Mouse (Mus musculus) stomach, embryonic 14.5 days (tissue): ENCODE results near the gene Myl4. TPM values are rescaled to one million over a fixed set of nuclear protein-coding genes. Genes with fewer than 3 reads are reported as not detected.
"Not testable (repeated sequence)": the region's sequence is repeated elsewhere in the genome, so short reads cannot be mapped to it uniquely, and the experiment has no call there.

ENCODE experiments used
- ATAC-seq: fragments of 200-750 bp; cut with Nextera tagmentation; 2 replicates; pipeline ENCODE4 v1.8.0; 2017; ENCODE audit warnings: low read depth, moderate TSS enrichment; ENCODE audit not compliant: insufficient number of reproducible peaks, insufficient read depth, low FRiP score
- H3K27ac ChIP-seq: fragments of 300-500 bp; sonication (generic); 2 replicates; pipeline ENCODE4 v1.5.1; 2014; ENCODE audit warnings: mild to moderate bottlenecking, low read length, moderate library complexity, mixed read lengths
- H3K27me3 ChIP-seq: fragments of 300-500 bp; sonication (generic); 2 replicates; pipeline ENCODE4 v1.6.1; 2014; ENCODE audit warnings: low read length, control low read depth, mixed read lengths; ENCODE audit not compliant: control insufficient read depth, insufficient read depth
- H3K36me3 ChIP-seq: fragments of 300-500 bp; sonication (generic); 2 replicates; pipeline ENCODE4 v1.6.1; 2014; ENCODE audit warnings: mild to moderate bottlenecking, control low read depth, low read length, moderate library complexity, mixed read lengths; ENCODE audit not compliant: control insufficient read depth, insufficient read depth
- H3K4me1 ChIP-seq: fragments of 300-500 bp; sonication (generic); 2 replicates; pipeline ENCODE4 v1.6.1; 2014; ENCODE audit warnings: low read length, control low read depth, mixed read lengths; ENCODE audit not compliant: control insufficient read depth, insufficient read depth
- H3K4me2 ChIP-seq: fragments of 300-500 bp; sonication (generic); replicated peaks from 2 replicates; pipeline ENCODE4 v1.6.1; 2014; ENCODE audit warnings: low read depth, low read length, control low read depth
- H3K4me3 ChIP-seq: fragments of 300-500 bp; sonication (generic); 2 replicates; pipeline ENCODE4 v1.5.1; 2014; ENCODE audit warnings: low read depth, low read length, control low read depth
- H3K9ac ChIP-seq: fragments of 300-500 bp; sonication (generic); replicated peaks from 2 replicates; pipeline ENCODE4 v1.6.1; 2014; ENCODE audit warnings: low read depth, mild to moderate bottlenecking, control low read depth, low read length, moderate library complexity, mixed read lengths
- H3K9me3 ChIP-seq: fragments of 300-500 bp; sonication (generic); 2 replicates; pipeline ENCODE4 v1.6.1; 2016; ENCODE audit warnings: low read depth, low read length, control low read depth; ENCODE audit not compliant: control insufficient read depth
- WGBS: fragments of 180-500 bp; shearing (Covaris S2); extraction: QIAGEN DNeasy Blood & Tissue Kit; methylation state at CpG from one replicate; pipeline ENCODE4 v1.1.7; 2014; 5-methylcytosine and 5-hydroxymethylcytosine counted together
- polyA plus RNA-seq: library from polyadenylated mRNA; unstranded; fragments of >200 nt; fragmentation: Nextera tagmentation; extraction: Ambion mirVana; gene quantifications from 2 replicates; pipeline ENCODE4 v1.2.1, GENCODE M21; 2014

The Myl4 gene
- polyA plus RNA-seq, 1 experiment from 2014 or later, result 6.7 TPM

DNA sequence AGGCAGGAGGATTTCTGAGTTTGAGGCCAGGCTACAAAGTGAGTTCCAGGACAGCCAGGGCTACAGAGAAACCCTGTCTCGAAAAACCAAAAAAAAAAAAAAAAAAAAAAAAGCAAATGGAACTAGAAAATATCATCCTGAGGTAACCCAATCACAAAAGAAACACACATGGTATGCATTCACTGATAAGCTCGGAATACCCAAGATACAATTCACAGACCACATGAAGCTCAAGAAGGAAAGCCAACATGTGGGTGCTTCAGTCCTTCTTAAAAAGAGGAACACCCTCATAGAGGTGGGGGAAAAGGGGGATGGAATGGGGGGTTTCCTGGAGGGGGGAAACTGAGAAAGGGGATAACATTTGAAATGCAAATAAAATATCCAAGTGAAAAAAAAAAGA is 7.1 kb upstream of the Myl4 start:
- not testable (repeated sequence) for ATAC-seq, H3K27me3 ChIP-seq, H3K4me3 ChIP-seq, H3K4me1 ChIP-seq, H3K36me3 ChIP-seq, H3K27ac ChIP-seq, H3K4me2 ChIP-seq, H3K9ac ChIP-seq, H3K9me3 ChIP-seq
- WGBS, result 89% methylated on average over 2 of the region's 2 CpGs

DNA sequence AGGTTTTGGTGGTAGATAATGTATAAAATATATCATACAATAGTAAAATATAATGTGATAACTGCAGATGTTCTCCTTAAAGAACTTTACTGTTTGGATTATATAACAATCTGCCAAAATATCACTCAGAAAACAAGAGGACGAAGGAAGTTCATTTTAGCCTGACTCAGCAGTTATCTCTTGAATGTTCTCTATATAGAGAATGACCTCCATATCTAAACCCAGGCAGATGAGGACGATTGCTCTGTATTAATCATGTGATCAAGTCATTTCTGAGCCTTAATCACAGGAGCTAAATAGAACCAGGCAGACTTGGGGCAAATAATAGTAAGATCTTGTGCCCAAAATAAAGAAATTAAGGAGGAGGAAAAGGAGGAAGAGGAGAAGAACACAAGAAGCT is 6.0 kb upstream of the Myl4 start:
- Histone ChIP-seq H3K27me3 (no peaks in the 10 kb centered on the region), H3K9ac (no peak overlapping the region), H3K27ac (no peak overlapping the region), H3K4me1 (peaks cover 4% of the 10 kb centered on the region; the same call in 1 of the 2 replicates), H3K4me3 (no peak overlapping the region), H3K9me3 (no peaks in the 10 kb centered on the region), H3K4me2 (no peak overlapping the region), H3K36me3 (no peaks in the 10 kb centered on the region)
- ATAC-seq, result no peak
- WGBS, result 74% methylated on average over 2 of the region's 2 CpGs

DNA sequence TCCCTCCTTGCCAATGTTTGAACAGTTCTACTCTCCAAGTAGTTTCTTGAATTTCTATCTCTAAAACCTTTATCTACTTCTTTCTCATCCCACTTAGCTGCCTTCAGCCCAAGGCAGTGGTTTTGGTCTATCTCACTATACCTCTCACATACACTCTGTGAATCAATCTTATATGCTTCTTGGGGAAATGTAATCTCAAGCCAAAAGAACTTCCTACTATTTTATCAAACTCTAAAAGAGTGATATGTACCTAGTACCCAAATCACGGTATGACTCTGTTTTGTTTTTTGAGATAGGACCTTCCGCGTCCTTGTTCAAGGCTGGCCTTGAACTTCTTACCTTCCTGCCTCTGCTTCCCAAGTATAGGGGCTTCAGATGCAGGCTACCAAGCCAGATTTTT is 3.0 kb upstream of the Myl4 start:
- H3K36me3 ChIP-seq, result no peaks in the 10 kb centered on the region
- WGBS, result 91% methylated on average over 3 of the region's 3 CpGs
- no peak overlapping the region for H3K27ac ChIP-seq
- H3K9me3 ChIP-seq, result no peaks in the 10 kb centered on the region
- H3K9ac ChIP-seq, result no peak overlapping the region
- H3K4me3 ChIP-seq, result no peak overlapping the region
- no peak for ATAC-seq
- H3K4me1 ChIP-seq, result peaks cover 7% of the 10 kb centered on the region; the same call in 1 of the 2 replicates
- no peaks in the 10 kb centered on the region for H3K27me3 ChIP-seq
- H3K4me2 ChIP-seq, result no peak overlapping the region

DNA sequence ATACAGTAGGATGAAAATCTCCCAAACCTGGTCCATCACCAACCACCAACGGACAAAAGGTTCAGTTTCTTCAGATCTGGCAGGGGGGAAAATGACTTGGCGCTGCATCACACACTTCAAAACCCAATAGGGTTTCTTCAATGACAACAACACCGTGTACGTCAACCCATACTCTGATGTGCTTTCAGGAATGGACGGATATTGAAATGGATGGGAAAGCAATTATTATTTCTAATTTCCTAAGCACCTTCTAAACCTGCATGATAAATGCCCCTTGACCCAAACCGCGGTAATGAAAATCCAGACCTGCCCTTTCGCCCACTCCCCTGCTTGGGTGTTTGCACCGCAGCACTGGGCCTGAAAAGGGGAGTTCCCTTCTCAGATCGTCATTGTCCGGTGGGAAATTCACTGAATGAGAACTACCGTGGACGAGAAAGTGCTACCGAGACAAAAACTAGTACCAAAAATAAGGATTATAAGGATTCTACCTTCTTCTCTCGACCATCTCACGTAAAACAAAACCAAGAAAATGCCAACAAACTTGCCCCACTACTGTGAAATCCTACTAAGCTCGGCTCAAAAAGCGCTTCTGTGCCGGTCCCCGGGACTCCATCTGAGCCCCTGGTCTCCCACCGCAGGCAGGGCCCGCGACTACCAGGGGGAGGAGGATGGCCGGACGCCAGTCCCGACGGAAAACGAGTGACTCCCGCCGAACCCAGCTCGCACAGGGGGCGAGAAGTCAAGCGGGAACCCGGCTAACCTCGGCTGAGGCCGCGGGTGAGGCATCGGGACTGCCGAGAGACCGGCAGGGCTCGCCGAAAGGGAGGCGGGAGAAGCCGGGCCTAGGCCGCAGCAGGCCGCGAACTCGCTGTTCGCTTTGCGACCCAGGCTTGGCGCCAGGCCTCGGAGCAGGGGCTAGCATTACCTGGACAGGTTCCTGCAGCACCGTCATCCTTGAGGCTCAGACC is 741 bp upstream of the Myl4 start:
- H3K27ac ChIP-seq, result peak overlapping the region; percentile 93

DNA sequence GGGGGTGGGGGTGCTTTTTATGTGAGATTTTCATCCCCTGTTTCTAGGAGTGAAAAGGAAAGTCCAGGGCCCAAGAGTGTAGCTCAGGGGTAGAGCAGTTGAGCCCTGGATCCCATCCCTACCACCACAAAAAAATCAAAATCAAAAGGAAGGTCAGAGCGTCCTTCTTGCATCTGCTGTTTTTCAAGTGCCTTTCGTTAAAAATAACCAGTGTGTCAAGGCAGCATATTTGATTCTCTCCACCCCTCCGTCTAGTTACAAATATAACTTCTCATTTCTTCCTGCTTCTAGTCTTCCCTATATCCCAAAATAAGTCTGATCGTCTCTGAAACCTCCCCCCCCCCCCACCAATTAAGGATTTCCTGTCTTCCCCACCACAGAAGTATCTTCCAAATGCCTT is 7.6 kb downstream of the Myl4 start:
- Histone ChIP-seq H3K27me3 (no peaks in the 10 kb centered on the region), H3K4me3 (no peak overlapping the region), H3K27ac (no peak overlapping the region), H3K4me1 (no peaks in the 10 kb centered on the region), H3K9me3 (no peaks in the 10 kb centered on the region), H3K36me3 (no peaks in the 10 kb centered on the region), H3K4me2 (no peak overlapping the region), H3K9ac (no peak overlapping the region)
- ATAC-seq, result no peak
- WGBS, result 64% methylated on average over 4 of the region's 4 CpGs

More for the DNA sequence above, 741 bp upstream of the Myl4 start:
- H3K27me3 ChIP-seq, result no peaks in the 10 kb centered on the region
- peak overlapping the region; percentile 71 for H3K4me2 ChIP-seq
- peak; percentile 34 for ATAC-seq
- H3K4me1 ChIP-seq, result peaks cover 7% of the 10 kb centered on the region; the same call in 1 of the 2 replicates
- peak overlapping the region; percentile 99 for H3K9ac ChIP-seq
- H3K36me3 ChIP-seq, result no peaks in the 10 kb centered on the region
- under 1% methylated on average over 53 of the region's 53 CpGs for WGBS
- H3K4me3 ChIP-seq, result peak overlapping the region; percentile 98
- H3K9me3 ChIP-seq, result no peaks in the 10 kb centered on the region

DNA sequence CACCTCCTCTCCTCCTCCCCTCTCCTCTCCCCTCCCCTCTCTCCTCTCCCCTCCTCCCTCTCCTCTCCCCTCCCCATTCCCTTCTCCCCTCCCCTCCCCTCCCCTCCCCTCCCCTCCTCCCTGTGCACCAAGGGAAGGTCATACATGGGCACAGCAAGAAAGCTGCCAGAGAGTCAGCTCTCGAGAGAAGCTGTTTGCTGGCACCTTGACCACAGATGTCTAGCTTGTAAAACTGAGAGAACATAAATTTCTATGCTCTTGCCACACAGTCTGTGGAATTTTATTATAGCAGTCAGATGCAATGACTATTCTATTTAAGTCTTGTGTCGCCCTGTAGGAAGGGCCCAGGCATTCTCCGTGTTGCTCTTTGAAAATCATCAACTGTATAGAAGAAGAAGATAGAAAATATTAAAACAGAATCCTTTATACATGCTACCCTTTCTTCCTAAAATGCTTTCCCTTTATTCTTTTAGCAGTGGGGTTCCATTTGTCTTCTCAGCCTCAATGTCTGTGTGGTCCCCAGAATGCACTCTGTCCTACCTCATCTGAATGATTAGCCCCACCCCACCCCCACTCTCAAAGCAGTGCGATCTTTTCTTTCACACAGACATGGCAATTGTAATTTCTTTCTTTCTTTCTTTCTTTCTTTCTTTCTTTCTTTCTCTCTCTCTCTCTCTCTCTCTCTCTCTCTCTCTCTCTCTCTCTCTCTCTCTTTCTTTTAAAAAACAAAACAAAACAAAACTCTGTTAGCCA is 8.4 kb downstream of the Myl4 start:
- H3K27me3 ChIP-seq, result no peaks in the 10 kb centered on the region
- no peaks in the 10 kb centered on the region for H3K4me1 ChIP-seq
- whole genome bisulfite sequencing, result 60% methylated on average over 4 of the region's 4 CpGs
- H3K9ac ChIP-seq, result no peak overlapping the region
- no peak overlapping the region for H3K4me2 ChIP-seq
- no peak overlapping the region for H3K27ac ChIP-seq
- ATAC-seq, result no peak
- H3K9me3 ChIP-seq, result no peaks in the 10 kb centered on the region
- H3K36me3 ChIP-seq, result no peaks in the 10 kb centered on the region
- H3K4me3 ChIP-seq, result no peak overlapping the region

DNA sequence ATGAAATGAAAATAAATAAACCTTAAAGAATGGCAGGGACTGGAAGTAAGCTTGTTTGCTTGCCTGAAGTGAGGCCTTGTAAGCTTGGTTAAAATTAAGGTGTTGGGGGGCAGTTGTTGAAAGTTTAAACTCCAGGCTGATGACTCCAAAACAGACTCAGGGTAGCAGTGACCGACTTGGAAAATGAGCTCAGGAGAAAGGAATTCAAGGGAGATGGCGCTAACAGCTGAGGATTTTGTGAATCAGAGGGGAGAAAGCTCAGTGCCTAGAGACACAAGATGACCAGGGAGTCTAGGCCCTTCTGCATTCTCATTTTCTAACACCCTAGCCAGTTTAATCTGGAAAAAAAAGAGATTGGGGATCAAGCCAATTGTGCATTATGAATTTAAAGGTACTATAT is 10.5 kb downstream of the Myl4 start:
- no peak overlapping the region for H3K9ac ChIP-seq
- H3K36me3 ChIP-seq, result no peaks in the 10 kb centered on the region
- no peaks in the 10 kb centered on the region for H3K27me3 ChIP-seq
- no peak overlapping the region for H3K27ac ChIP-seq
- H3K9me3 ChIP-seq, result no peaks in the 10 kb centered on the region
- no peak for ATAC-seq
- 10% methylated on average over 2 of the region's 2 CpGs for WGBS
- no peak overlapping the region for H3K4me3 ChIP-seq
- no peaks in the 10 kb centered on the region for H3K4me1 ChIP-seq
- H3K4me2 ChIP-seq, result no peak overlapping the region

DNA sequence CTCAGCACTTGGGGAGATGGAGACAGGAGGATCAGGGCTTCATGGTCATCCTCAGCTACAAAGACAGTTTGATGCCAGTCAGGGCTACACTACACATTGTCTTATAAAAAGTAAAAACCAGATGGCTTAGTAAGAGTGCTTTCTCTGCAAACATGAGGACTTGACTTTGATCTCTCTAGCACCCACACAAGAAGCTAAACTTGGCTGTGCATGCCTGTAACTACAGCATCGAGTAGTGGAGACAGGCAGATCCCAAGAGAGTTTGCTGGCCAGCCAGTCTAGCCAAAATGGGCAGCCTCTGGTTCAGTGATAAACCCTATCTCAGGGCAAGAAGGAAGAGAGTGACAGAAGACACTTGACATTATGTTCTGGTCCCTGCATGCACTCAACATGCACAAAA is 13.0 kb downstream of the Myl4 start:
- H3K4me2 ChIP-seq, result no peak overlapping the region
- H3K36me3 ChIP-seq, result no peaks in the 10 kb centered on the region
- WGBS, result 79% methylated on average over 1 of the region's 1 CpGs
- no peak for ATAC-seq
- no peaks in the 10 kb centered on the region for H3K27me3 ChIP-seq
- no peak overlapping the region for H3K9ac ChIP-seq
- no peak overlapping the region for H3K4me3 ChIP-seq
- no peaks in the 10 kb centered on the region for H3K4me1 ChIP-seq
- H3K9me3 ChIP-seq, result no peaks in the 10 kb centered on the region
- no peak overlapping the region for H3K27ac ChIP-seq
